Mouse (Mus musculus): ENCODE measurements at regions not wholly inside any gene's neighbourhood (a gene's known extent, or its start where the extent isn't known, plus 50 kb on each side); places are given as distances from the start of the nearest gene placed in this dataset.

DNA sequence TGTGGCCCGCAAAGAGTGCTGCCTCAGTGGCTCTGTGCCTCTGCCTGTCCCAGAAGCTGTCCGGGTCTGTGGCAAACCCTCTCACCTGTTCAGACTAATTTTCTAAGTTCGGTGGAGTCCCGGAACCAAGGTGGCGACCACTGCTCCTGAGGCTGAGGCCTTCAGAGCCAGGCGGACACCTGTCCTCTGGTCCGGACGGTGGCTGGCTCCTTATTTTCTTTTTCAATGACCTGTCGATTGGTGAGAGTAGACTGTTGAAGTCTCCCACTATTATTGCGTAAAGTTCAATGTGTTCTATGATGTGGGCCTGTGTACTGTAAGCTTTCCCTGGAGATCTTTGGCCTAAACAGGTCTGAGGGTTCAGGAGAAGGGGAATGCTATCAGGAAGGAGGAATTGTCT is 112.0 kb upstream of the Btbd35f4 start:
- in situ Hi-C loops (cut with MboI, MseI), result loop anchor here (25.0 kb wide), 1 partner anchor 1426 kb away; no protein-coding TSS in a partner anchor
